Mouse (Mus musculus): ENCODE data around the gene Ugp2. TPM values are rescaled to one million over a fixed set of nuclear protein-coding genes. Genes with fewer than 3 reads are reported as not detected.
A peak's percentile ranks its signal among the peaks of the same experiment; 100 is the strongest.

The Ugp2 gene
- polyA plus RNA-seq, 1 experiment from 2014 or later: 45.2 TPM

DNA sequence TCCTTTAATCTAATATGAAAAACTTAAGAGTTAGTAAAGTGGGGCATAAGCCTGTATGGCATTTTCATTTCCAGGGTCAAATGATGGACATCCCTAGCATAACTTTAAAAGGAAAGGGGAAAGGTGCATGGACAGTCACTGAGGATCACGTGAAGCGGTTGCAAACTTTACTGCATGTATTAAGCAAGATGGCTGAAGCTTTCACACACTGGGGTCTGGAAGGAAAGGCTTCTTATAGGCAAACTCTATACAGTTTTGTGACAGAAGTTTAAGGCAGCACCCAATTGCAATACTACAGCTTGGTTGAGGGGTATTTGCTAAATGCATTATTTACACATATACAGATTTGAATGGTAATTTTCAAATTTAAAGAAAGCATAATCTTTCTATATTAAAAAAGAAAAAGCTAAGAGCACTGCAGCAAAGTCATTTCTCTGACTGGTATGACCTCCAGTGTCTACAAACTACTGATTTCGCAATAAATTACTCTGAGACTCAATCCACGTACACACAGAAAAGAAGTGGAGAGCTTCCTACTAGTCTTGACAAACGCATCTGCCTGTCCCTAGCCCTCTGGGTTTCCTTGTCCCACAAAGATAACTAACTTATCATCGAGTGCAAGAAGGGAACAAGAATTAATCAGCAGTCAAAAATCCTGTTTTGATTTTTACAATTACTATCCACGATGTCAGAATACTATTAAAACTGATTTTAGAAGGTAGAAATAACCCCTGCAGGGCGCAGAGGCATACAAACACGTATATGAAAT is 1.6 kb downstream of the Ugp2 start:
- peaks cover 23% of the 10 kb centered on the region for H3K4me1 ChIP-seq
- no peak for DNase-seq (ENCODE audit: extremely low spot score, low spot score)
- H3K9me3 ChIP-seq: no peaks in the 10 kb centered on the region
- no peaks in the 10 kb centered on the region for H3K36me3 ChIP-seq (replicated peaks)
- H3K27me3 ChIP-seq (ENCODE audit: poor library complexity, severe bottlenecking): peaks cover 12% of the 10 kb centered on the region
- 37% methylated on average over 9 of the region's 9 CpGs for WGBS
- no peak overlapping the region for H3K27ac ChIP-seq
- H3K4me3 ChIP-seq: peak overlapping the region; percentile 84

DNA sequence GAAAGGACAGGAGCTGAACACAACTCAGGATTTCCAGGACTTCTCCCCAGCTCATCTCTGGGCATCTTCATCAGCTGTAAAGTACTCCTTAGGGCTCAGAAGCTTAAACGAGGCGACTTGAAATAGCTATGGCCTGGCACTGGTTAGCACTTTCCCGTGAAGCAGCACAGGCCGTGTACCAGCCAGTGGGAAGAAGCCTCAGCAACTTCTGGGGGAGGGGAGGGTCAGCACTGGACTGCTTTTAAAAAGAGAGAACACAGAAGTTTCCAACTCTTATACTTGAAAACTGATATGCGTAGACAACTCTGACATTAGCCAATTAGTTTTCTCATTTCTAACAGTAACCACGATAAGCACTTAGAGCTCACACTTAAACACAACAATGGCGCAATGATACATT is 2.5 kb downstream of the Ugp2 start:
- H3K27me3 ChIP-seq (ENCODE audit: poor library complexity, severe bottlenecking): peaks cover 12% of the 10 kb centered on the region
- H3K9me3 ChIP-seq: no peaks in the 10 kb centered on the region
- no peaks in the 10 kb centered on the region for H3K36me3 ChIP-seq (replicated peaks)
- no peak overlapping the region for H3K4me3 ChIP-seq
- 57% methylated on average over 7 of the region's 7 CpGs for WGBS
- peaks cover 23% of the 10 kb centered on the region for H3K4me1 ChIP-seq
- DNase-seq (ENCODE audit: extremely low spot score, low spot score): no peak
- H3K27ac ChIP-seq: no peak overlapping the region

DNA sequence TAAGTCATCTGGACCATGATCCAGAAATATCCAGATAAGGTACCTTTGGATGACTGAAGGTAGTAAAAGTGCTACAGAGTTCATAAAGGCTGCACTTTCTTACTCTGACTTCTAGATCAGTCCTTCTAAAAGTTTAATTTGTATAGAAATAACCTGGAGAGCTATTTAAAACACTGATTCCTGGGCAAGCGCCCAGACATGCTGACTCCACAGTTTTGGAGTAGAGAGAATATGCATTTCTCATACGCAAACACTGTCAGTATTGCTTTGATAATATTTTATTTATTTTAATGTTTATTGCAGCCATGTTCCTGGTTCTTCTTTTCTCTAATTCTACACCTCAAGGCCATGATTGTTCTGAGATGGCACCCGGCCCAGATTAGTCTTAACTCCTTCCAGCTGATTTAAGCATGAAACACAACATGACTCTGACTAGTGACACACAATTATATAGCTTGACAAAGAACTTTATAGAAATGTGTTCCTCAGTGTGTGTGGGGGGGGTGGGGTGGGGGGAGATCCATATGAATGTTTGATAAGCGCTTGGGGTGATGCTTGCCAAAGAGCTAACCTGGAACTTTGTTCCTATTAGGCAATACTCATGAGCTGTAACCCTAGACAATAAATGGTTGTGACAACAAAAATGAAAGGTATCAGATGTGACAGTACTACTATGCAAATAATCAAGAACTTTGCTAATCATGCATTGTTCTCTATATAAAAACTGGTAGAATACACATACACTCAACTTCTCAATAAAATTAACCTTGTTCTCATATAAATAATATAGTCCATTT is 7.7 kb downstream of the Ugp2 start:
- Histone ChIP-seq H3K9me3 (no peaks in the 10 kb centered on the region), H3K4me1 (peaks cover 4% of the 10 kb centered on the region), H3K4me3 (no peak overlapping the region), H3K36me3 (replicated peaks) (no peaks in the 10 kb centered on the region), H3K27me3 (ENCODE audit: poor library complexity, severe bottlenecking) (no peaks in the 10 kb centered on the region), H3K27ac (no peak overlapping the region)
- WGBS: 91% methylated on average over 4 of the region's 4 CpGs
- no peak for DNase-seq (ENCODE audit: extremely low spot score, low spot score)

- Histone ChIP-seq H3K4me1 (peaks cover 4% of the 10 kb centered on the region; the same call in 1 of the 2 replicates), H3K9me3 (no peaks in the 10 kb centered on the region), H3K27me3 (ENCODE audit: poor library complexity, severe bottlenecking) (no peaks in the 10 kb centered on the region), H3K27ac (no peak overlapping the region), H3K4me3 (no peak overlapping the region), H3K36me3 (replicated peaks) (peaks cover 19% of the 10 kb centered on the region)
- WGBS: 90% methylated on average over 7 of the region's 7 CpGs
- DNase-seq (ENCODE audit: extremely low spot score, low spot score): no peak
Observed at GRCm38 (mm10) chr11:21351296-21351695, 19.7 kb downstream of the Ugp2 start.

- Histone ChIP-seq H3K4me1 (peaks cover 4% of the 10 kb centered on the region; the same call in 1 of the 2 replicates), H3K9me3 (no peaks in the 10 kb centered on the region), H3K27ac (no peak overlapping the region), H3K36me3 (replicated peaks) (peaks cover 27% of the 10 kb centered on the region), H3K4me3 (no peak overlapping the region), H3K27me3 (ENCODE audit: poor library complexity, severe bottlenecking) (no peaks in the 10 kb centered on the region)
- WGBS: 83% methylated on average over 2 of the region's 2 CpGs
- no peak for DNase-seq (ENCODE audit: extremely low spot score, low spot score)
Observed at GRCm38 (mm10) chr11:21348890-21349289, 22.1 kb downstream of the Ugp2 start.

- DNase-seq (ENCODE audit: extremely low spot score, low spot score): no peak
- Histone ChIP-seq H3K4me1 (peaks cover 4% of the 10 kb centered on the region; the same call in 1 of the 2 replicates), H3K27ac (no peak overlapping the region), H3K27me3 (ENCODE audit: poor library complexity, severe bottlenecking) (no peaks in the 10 kb centered on the region), H3K36me3 (replicated peaks) (peaks cover 23% of the 10 kb centered on the region), H3K4me3 (no peak overlapping the region), H3K9me3 (no peaks in the 10 kb centered on the region)
- WGBS: 92% methylated on average over 3 of the region's 3 CpGs
Observed at GRCm38 (mm10) chr11:21346020-21346419, 25.0 kb downstream of the Ugp2 start.

- WGBS: 93% methylated on average over 5 of the region's 5 CpGs
- Histone ChIP-seq H3K27ac (no peak overlapping the region), H3K4me1 (no peaks in the 10 kb centered on the region), H3K27me3 (ENCODE audit: poor library complexity, severe bottlenecking) (no peaks in the 10 kb centered on the region), H3K36me3 (replicated peaks) (peaks cover 20% of the 10 kb centered on the region), H3K4me3 (no peak overlapping the region), H3K9me3 (no peaks in the 10 kb centered on the region)
- no peak for DNase-seq (ENCODE audit: extremely low spot score, low spot score)
Observed at GRCm38 (mm10) chr11:21343490-21343889, 27.5 kb downstream of the Ugp2 start.

GRCm38 (mm10) chr11:21339088-21339487 is 31.9 kb downstream of the Ugp2 start:
- Histone ChIP-seq H3K27me3 (ENCODE audit: poor library complexity, severe bottlenecking) (no peaks in the 10 kb centered on the region), H3K4me1 (no peaks in the 10 kb centered on the region), H3K9me3 (no peaks in the 10 kb centered on the region), H3K4me3 (no peak overlapping the region), H3K27ac (no peak overlapping the region), H3K36me3 (replicated peaks) (peaks cover 10% of the 10 kb centered on the region)
- no peak for DNase-seq (ENCODE audit: extremely low spot score, low spot score)
- 84% methylated on average over 4 of the region's 4 CpGs for WGBS

DNA sequence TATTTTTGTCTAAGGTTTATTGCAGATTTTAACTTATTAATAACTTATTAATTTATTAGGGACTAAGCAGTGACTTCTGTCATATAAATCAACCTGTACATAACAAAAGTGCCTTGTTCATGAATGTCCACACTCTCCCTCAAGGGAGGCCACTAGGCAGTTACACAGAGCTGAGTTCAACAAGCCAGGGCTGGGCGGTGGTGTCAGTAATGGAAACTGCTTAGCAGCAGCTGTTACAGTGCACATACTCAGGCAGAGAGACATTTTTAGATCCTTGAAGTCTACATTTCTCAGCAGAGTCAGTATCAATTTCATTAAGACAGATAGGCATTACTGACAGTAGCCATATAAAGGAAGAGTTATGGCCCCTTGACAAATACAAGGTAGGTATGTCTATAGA is 33.1 kb downstream of the Ugp2 start:
- Histone ChIP-seq H3K9me3 (no peaks in the 10 kb centered on the region), H3K27ac (no peak overlapping the region), H3K27me3 (ENCODE audit: poor library complexity, severe bottlenecking) (no peaks in the 10 kb centered on the region), H3K4me3 (no peak overlapping the region), H3K36me3 (replicated peaks) (peaks cover 4% of the 10 kb centered on the region), H3K4me1 (no peaks in the 10 kb centered on the region)
- 93% methylated on average over 1 of the region's 1 CpGs for WGBS
- no peak for DNase-seq (ENCODE audit: extremely low spot score, low spot score)

DNA sequence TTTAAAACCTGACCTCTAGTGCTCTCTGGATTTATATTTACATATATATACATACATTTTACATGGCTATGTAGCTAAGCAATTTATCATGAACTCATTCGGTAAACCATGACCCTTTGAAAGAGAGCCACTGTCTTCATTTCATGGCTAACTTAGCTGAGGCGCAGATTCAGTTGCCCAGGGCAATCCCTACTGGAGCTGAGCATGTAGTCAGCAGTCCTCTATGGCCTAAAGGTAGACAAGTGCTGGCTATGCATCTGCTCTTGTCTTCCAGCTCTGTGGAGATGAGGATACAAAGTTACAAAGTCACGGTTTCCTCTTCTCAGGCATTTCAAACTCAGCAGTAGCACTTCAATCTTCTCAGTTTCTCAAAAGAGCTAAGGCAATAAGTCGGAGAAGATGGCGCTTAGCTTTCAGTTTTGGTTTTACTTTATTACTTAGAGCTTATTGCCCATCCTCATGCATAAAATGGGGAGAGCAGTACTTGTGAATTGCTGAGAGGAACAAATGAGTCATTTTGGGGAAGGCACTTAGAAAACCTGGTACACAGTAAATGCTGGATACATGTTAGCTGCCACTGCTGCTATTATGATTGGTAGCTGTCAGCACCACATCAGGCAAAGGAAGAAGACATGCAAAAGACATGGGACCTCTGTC is 38.2 kb downstream of the Ugp2 start:
- Histone ChIP-seq H3K27ac (no peak overlapping the region), H3K4me3 (no peak overlapping the region), H3K36me3 (replicated peaks) (peaks cover 45% of the 10 kb centered on the region), H3K9me3 (no peaks in the 10 kb centered on the region), H3K27me3 (ENCODE audit: poor library complexity, severe bottlenecking) (no peaks in the 10 kb centered on the region), H3K4me1 (no peaks in the 10 kb centered on the region)
- 95% methylated on average over 5 of the region's 5 CpGs for WGBS
- no peak for DNase-seq (ENCODE audit: extremely low spot score, low spot score)

- H3K27ac ChIP-seq: no peak overlapping the region
- H3K36me3 ChIP-seq (replicated peaks): peaks cover 75% of the 10 kb centered on the region
- no peaks in the 10 kb centered on the region for H3K4me1 ChIP-seq
- no peak overlapping the region for H3K4me3 ChIP-seq
- 92% methylated on average over 5 of the region's 5 CpGs for WGBS
- no peaks in the 10 kb centered on the region for H3K27me3 ChIP-seq (ENCODE audit: poor library complexity, severe bottlenecking)
- no peaks in the 10 kb centered on the region for H3K9me3 ChIP-seq
- DNase-seq (ENCODE audit: extremely low spot score, low spot score): no peak
Observed at GRCm38 (mm10) chr11:21328141-21328540, 42.9 kb downstream of the Ugp2 start.

DNA sequence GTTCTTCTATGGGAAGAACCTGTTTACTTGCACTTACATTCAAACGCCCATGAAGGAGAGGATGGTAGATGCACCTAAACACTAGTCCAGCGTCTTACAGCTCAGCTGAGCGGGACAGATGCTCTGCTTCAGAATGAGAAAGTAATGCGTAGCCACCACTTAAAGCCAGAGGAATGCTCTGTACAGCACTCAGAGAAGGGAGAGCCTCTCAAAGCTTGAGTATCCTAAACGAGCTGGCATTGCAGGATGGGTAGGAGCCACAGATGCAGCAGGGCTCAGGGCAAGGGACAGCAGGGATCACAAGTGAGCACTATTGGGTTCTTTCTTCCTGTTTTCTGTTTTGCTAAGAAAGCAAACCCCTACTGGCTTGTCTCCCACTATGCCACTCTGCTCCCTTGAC is 43.5 kb downstream of the Ugp2 start:
- Histone ChIP-seq H3K36me3 (replicated peaks) (peaks cover 77% of the 10 kb centered on the region), H3K4me1 (no peaks in the 10 kb centered on the region), H3K4me3 (no peak overlapping the region), H3K27ac (no peak overlapping the region), H3K9me3 (no peaks in the 10 kb centered on the region), H3K27me3 (ENCODE audit: poor library complexity, severe bottlenecking) (no peaks in the 10 kb centered on the region)
- no peak for DNase-seq (ENCODE audit: extremely low spot score, low spot score)
- 93% methylated on average over 5 of the region's 5 CpGs for WGBS

DNA sequence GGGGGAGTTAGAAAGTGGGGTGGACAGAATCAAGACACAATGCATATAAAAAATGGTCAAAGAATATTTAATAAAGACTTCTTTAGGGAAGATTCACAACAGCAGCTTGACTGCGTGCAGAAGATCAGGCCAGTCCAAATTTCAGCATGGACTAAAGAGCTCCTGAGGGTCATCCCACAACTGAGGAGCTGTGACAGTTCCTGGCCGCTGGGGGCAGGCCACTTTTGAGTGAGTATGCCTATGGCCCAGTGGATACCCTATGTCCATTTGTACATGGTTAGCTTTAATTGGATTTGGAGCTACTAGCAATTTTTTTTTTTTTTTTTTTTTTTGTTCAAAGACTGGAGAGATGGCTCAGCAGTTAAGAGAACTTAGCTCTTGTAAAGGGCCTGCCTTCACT is 44.2 kb downstream of the Ugp2 start:
- Histone ChIP-seq H3K4me1 (no peaks in the 10 kb centered on the region), H3K9me3 (no peaks in the 10 kb centered on the region), H3K36me3 (replicated peaks) (peaks cover 79% of the 10 kb centered on the region), H3K4me3 (no peak overlapping the region), H3K27ac (no peak overlapping the region), H3K27me3 (ENCODE audit: poor library complexity, severe bottlenecking) (no peaks in the 10 kb centered on the region)
- 57% methylated on average over 2 of the region's 2 CpGs for WGBS
- peak; percentile 17 for DNase-seq (ENCODE audit: extremely low spot score, low spot score)
